Mouse (Mus musculus) CD8-positive naive resting alpha-beta T cell, adult 57 days (primary cell): ENCODE data around the gene Sfmbt2. TPM values are rescaled to one million over a fixed set of nuclear protein-coding genes. Genes with fewer than 3 reads are reported as not detected.

Experiments used
- total RNA-seq: library from RNA; stranded (reverse); gene quantifications from one replicate; pipeline ENCODE4 v1.2.4, GENCODE M21; 2023

Gene Sfmbt2
- total RNA-seq: 6.4 TPM

DNA sequence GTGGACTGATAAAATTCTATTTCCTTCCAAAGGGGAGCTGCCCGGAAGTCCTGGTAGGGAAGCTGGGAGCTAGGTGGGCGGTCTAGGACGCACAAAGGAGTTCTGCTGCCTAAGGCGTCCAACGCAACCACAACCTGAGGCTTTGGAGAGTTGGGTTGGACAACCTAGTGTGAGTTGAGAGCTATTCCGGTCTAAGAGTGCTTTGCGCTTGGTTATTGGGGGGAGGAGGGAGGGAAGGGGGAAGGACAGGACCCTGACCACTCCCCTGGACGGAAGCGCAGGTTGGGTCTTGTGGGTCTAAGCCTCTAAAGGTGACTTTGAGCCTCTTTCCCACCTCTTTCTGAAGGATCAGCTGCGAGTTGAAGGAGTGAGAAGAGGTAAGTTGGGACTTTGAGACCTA lies at the start of gene Sfmbt2:
TSS of gene Sfmbt2 (plus strand) at position 335 of the 400 bp plus-strand sequence.

Other genes starting within 250 kb of the Sfmbt2 start
- gene Itih2, start 239.1 kb upstream of the Sfmbt2 start, total RNA-seq: not detected
- gene Itih5, start 216.9 kb upstream of the Sfmbt2 start, total RNA-seq: 0.46 TPM